Mouse (Mus musculus) brain, adult 10 weeks (tissue): ENCODE results near the gene Apobec3. TPM values are rescaled to one million over a fixed set of nuclear protein-coding genes. Genes with fewer than 3 reads are reported as not detected.

ENCODE experiments used
- polyA plus RNA-seq: library from polyadenylated mRNA; stranded (reverse); fragments of 350-450 nt; fragmentation: Illumina TruSeq; extraction: RNeasy Lipid Tissue Mini Kit (QIAGEN cat#74804); gene quantifications from one replicate; pipeline ENCODE4 v1.2.3, GENCODE M21; 2015; ENCODE audit warnings: low read depth, low replicate concordance

Apobec3 gene
- 3.8 TPM for polyA plus RNA-seq

GRCm38 (mm10) chr15:79891436-79892212, at the start of gene Apobec3:
Apobec3 (plus strand) TSS chr15:79891659.

Other genes starting within 250 kb of the Apobec3 start
- 9.6 TPM for gene Fam227a, start 232.7 kb upstream of the Apobec3 start, polyA plus RNA-seq
- 78.2 TPM for gene Cby1, start 232.5 kb upstream of the Apobec3 start, polyA plus RNA-seq
- gene Tomm22, start 220.8 kb upstream of the Apobec3 start, polyA plus RNA-seq: 171 TPM
- 63.9 TPM for gene Josd1, start 203.7 kb upstream of the Apobec3 start, polyA plus RNA-seq
- gene Gtpbp1, start 200.8 kb upstream of the Apobec3 start, polyA plus RNA-seq: 36.9 TPM
- 36.8 TPM for gene Sun2, start 149.1 kb upstream of the Apobec3 start, polyA plus RNA-seq
- 61.1 TPM for gene Dnal4, start 113.8 kb upstream of the Apobec3 start, polyA plus RNA-seq
- gene Nptxr, start 86.9 kb upstream of the Apobec3 start, polyA plus RNA-seq: 308 TPM
- 1.3 TPM for gene Npcd, start 57.4 kb upstream of the Apobec3 start, polyA plus RNA-seq
- 200 TPM for gene Cbx6, start 57.0 kb upstream of the Apobec3 start, polyA plus RNA-seq
- gene Cbx7, start 79.5 kb downstream of the Apobec3 start, polyA plus RNA-seq: 52.6 TPM
- gene Pdgfb, start 123.3 kb downstream of the Apobec3 start, polyA plus RNA-seq: 17.7 TPM
- 307 TPM for gene Syngr1, start 199.7 kb downstream of the Apobec3 start, polyA plus RNA-seq
- 1,138 TPM for gene Rpl3, start 200.2 kb downstream of the Apobec3 start, polyA plus RNA-seq
- 20.6 TPM for gene Tab1, start 241.5 kb downstream of the Apobec3 start, polyA plus RNA-seq